Comparison of ENCODE assay signal across 24 mouse cellular contexts in the genomic region with DNA sequence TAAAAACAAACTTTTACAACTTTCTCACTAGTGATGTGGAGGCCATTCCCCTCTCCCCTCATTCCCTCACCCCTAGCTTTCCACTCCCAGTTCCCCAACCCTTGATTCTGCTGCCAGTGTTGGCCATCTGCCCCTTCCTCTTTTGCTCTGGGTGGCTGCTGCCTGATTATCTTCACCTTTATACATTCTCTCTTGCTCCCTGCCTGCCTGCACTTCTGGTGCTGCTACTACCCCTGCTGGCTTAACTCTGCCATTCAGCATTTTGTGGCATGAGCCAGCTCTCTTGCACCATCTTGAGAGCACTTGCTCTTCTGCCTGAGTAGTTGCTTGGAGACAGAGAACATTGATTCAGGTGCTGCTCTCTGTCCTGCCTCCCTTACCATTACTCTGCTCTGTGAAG. TPM values are rescaled to one million over a fixed set of nuclear protein-coding genes. Genes with fewer than 3 reads are reported as not detected.
A peak's percentile ranks its signal among the peaks of the same experiment; 100 is the strongest.
DNase-seq lines count a peak whose midpoint lies in the region; ATAC-seq and TF ChIP-seq lines count a peak whose summit lies in the region.
"Had no signal": no experiment of that assay in that cellular context is flagged by ENCODE, and none has a peak within 500 bp of the region (broad histone marks: within the 10 kb centered on the region; RNA-seq: fewer than 3 reads in every experiment).

No protein-coding gene starts in this region.

- H3K36me3 ChIP-seq in hindbrain, postnatal 0 days (ENCODE audit: insufficient read depth, low read length): no peaks in the 10 kb centered on the region
- H3K36me3 ChIP-seq in hindbrain, embryonic 10.5 days: no peaks in the 10 kb centered on the region
- H3K36me3 ChIP-seq in CH12.LX (replicated peaks in 1 of 2; ENCODE audit: control insufficient read depth in 1 of 2, insufficient read depth in 1 of 2, low read length in 1 of 2): no peaks in the 10 kb centered on the region
- H3K36me3 ChIP-seq: embryonic facial prominence, embryonic 15.5 days; forebrain, embryonic 10.5 days; G1E; limb, embryonic 15.5 days; neural tube, embryonic 12.5 days had no signal

- peak; percentile 49 for TF ChIP-seq CTCF in hindbrain, postnatal 0 days (IDR thresholded peaks at IDR 0.05; ENCODE audit: low read depth)
- TF ChIP-seq CTCF in CH12.LX (conservative IDR thresholded peaks at IDR 0.05 in 1 of 2, IDR thresholded peaks at IDR 0.05 in 1 of 2; ENCODE audit: low read depth in 2 of 2, low read length in 2 of 2): peak in 1 of 2 experiments; percentile 69; a peak in 2 of 4 replicates

- no peak for TF ChIP-seq POLR2A in CH12.LX (IDR thresholded peaks at IDR 0.05; ENCODE audit: low read depth, low read length)

- no peaks in the 10 kb centered on the region for H3K27me3 ChIP-seq in hindbrain, postnatal 0 days (ENCODE audit: insufficient read depth, low read length)
- H3K27me3 ChIP-seq in hindbrain, embryonic 10.5 days (ENCODE audit: insufficient read depth, poor library complexity, severe bottlenecking): no peaks in the 10 kb centered on the region
- no peaks in the 10 kb centered on the region for H3K27me3 ChIP-seq in CH12.LX (replicated peaks)
- H3K27me3 ChIP-seq: embryonic facial prominence, embryonic 15.5 days; limb, embryonic 15.5 days; neural tube, embryonic 12.5 days had no signal

- dilution Hi-C loops in CH12.LX (cut with MboI; ENCODE audit: extremely low pct_ligation_motif_present, extremely low pct_unique_long_range_greater_than_20kb, low sequenced_read_pairs): no loop called here

- no peak overlapping the region for H3K4me3 ChIP-seq in hindbrain, postnatal 0 days (ENCODE audit: low read length)
- no peak overlapping the region for H3K4me3 ChIP-seq in hindbrain, embryonic 10.5 days
- no peak overlapping the region for H3K4me3 ChIP-seq in CH12.LX (replicated peaks in 1 of 3; ENCODE audit: low read depth in 2 of 3, low read length in 2 of 3, poor library complexity in 1 of 3)
- H3K4me3 ChIP-seq: embryonic facial prominence, embryonic 15.5 days; forebrain, embryonic 10.5 days; limb, embryonic 15.5 days; neural tube, embryonic 12.5 days had no signal

- in situ Hi-C loops in CH12.LX (cut with MboI; ENCODE audit: low pct_ligation_motif_present, low pct_unique_long_range_greater_than_20kb, low sequenced_read_pairs): no loop called here

- no peak overlapping the region for H3K27ac ChIP-seq in hindbrain, postnatal 0 days
- H3K27ac ChIP-seq in hindbrain, embryonic 10.5 days: no peak overlapping the region
- no peak overlapping the region for H3K27ac ChIP-seq in CH12.LX (ENCODE audit: insufficient read depth, low read depth)
- H3K27ac ChIP-seq: embryonic facial prominence, embryonic 15.5 days; forebrain, embryonic 10.5 days; limb, embryonic 15.5 days; neural tube, embryonic 12.5 days had no signal

- no peaks in the 10 kb centered on the region for H3K79me2 ChIP-seq in CH12.LX (replicated peaks; ENCODE audit: control insufficient read depth, extremely low read depth, insufficient read depth, poor library complexity, severe bottlenecking)

- H3K9me3 ChIP-seq in hindbrain, postnatal 0 days (ENCODE audit: low read length): no peaks in the 10 kb centered on the region
- H3K9me3 ChIP-seq in hindbrain, embryonic 10.5 days: no peaks in the 10 kb centered on the region
- H3K9me3 ChIP-seq in CH12.LX (replicated peaks; ENCODE audit: low read length): no peaks in the 10 kb centered on the region
- H3K9me3 ChIP-seq: embryonic facial prominence, embryonic 15.5 days; forebrain, embryonic 10.5 days; limb, embryonic 15.5 days; neural tube, embryonic 12.5 days had no signal

- H3K9ac ChIP-seq in hindbrain, postnatal 0 days (replicated peaks; ENCODE audit: low read length): no peak overlapping the region
- H3K9ac ChIP-seq in CH12.LX (ENCODE audit: insufficient read depth, low read depth): no peak overlapping the region
- H3K9ac ChIP-seq: embryonic facial prominence, embryonic 15.5 days; limb, embryonic 15.5 days; neural tube, embryonic 12.5 days had no signal

- no peak overlapping the region for H3K4me2 ChIP-seq in hindbrain, postnatal 0 days (ENCODE audit: low read depth, low read length)
- H3K4me2 ChIP-seq in CH12.LX (ENCODE audit: insufficient read depth, low read depth, poor library complexity, severe bottlenecking): no peak overlapping the region
- H3K4me2 ChIP-seq: embryonic facial prominence, embryonic 15.5 days; heart, embryonic 11.5 days; limb, embryonic 15.5 days; neural tube, embryonic 12.5 days had no signal

- H3K4me1 ChIP-seq in hindbrain, postnatal 0 days (ENCODE audit: insufficient read depth, low read length): no peaks in the 10 kb centered on the region
- no peaks in the 10 kb centered on the region for H3K4me1 ChIP-seq in hindbrain, embryonic 10.5 days (replicated peaks)
- H3K4me1 ChIP-seq in CH12.LX (ENCODE audit: control insufficient read depth in 1 of 2, insufficient read depth in 2 of 2): peaks cover 0 to 5% of the 10 kb centered on the region in 2 experiments; a peak in 2 of 4 replicates
- H3K4me1 ChIP-seq: embryonic facial prominence, embryonic 15.5 days; forebrain, embryonic 10.5 days; limb, embryonic 15.5 days; neural tube, embryonic 12.5 days had no signal

- no peak for ATAC-seq in hindbrain, postnatal 0 days
- 0 out of 2 replicates have a peak, but pooled peaks have one; percentile 55 for ATAC-seq in megakaryocyte-erythroid progenitor cell, adult 5-6 weeks (replicated peaks; ENCODE audit: low FRiP score, low TSS enrichment, poor library complexity, severe bottlenecking)

- peak; percentile 21 for DNase-seq in hindbrain, postnatal 0 days (ENCODE audit: low spot score)
- DNase-seq in hindbrain, embryonic 10.5 days (ENCODE audit: low spot score): no peak
- DNase-seq in CH12.LX (ENCODE audit: extremely low read depth) (no peak), ZHBTc4 (ENCODE audit: low read depth, low spot score) (peak; percentile 5)
- DNase-seq in spleen, adult 12 weeks (ENCODE audit: low spot score): no peak
- no peak for DNase-seq in thymus, postnatal 36 days
- DNase-seq: adrenal gland, postnatal 14 days; cerebellum, adult 9-11 months; embryo, embryonic 11 days; gastrocnemius, postnatal 25 days; heart, postnatal 14 days; kidney, adult 11 months; kidney, postnatal 14 days; lung, adult 2 months; lung, postnatal 4 days; thymus, postnatal 4 days had no signal

- no peak for TF ChIP-seq EP300 in CH12.LX (IDR thresholded peaks at IDR 0.05; ENCODE audit: low read length)

- peak; percentile 53 for TF ChIP-seq RAD21 in CH12.LX (IDR thresholded peaks at IDR 0.05; ENCODE audit: low read depth, low read length)

TF ChIP-seq in CH12.LX, 34 proteins besides CTCF, POLR2A, EP300 and RAD21:
- TF ChIP-seq SMC3 (IDR thresholded peaks at IDR 0.05; ENCODE audit: low read depth, low read length) (peak; percentile 65), JUND (conservative IDR thresholded peaks at IDR 0.05; ENCODE audit: low read depth, low read length) (no peak)

RNA-seq across cellular contexts. Expression of a gene that starts 15.0 kb away (rescaled TPM):
- not detected in 2 replicates for total RNA-seq in hindbrain, postnatal 0 days (2014; rRNA removed)
- polyA plus RNA-seq in hindbrain, postnatal 0 days (2015; fragmentation: Nextera tagmentation; extraction: Ambion mirVana): not detected in 2 replicates
- polyA plus RNA-seq in hindbrain, embryonic 10.5 days (2016; fragmentation: Nextera tagmentation; extraction: Ambion mirVana): not detected in 2 replicates
- total RNA-seq in CH12.LX (2012; rRNA removed) (not detected in 2 replicates), CH12.LX (2014; rRNA removed) (0.12 TPM in 1 of 2 replicates, not detected in the other)
- not detected in 2 replicates for polyA plus RNA-seq in CH12.LX (2012; ENCODE audit: insufficient read length, low read depth)
- not detected in 2 replicates for total RNA-seq in megakaryocyte-erythroid progenitor cell, adult 5-6 weeks (2014; fragmentation: Nextera tagmentation)
- not detected in 2 replicates for total RNA-seq in megakaryocyte-erythroid progenitor cell, adult 5-6 weeks (2017)
- total RNA-seq: adrenal gland, postnatal 14 days; G1E; gastrocnemius, postnatal 25 days; heart, postnatal 14 days had no signal
- polyA plus RNA-seq: forebrain, embryonic 10.5 days; G1E; heart, embryonic 11.5 days; neural tube, embryonic 12.5 days had no signal

RNA-seq across cellular contexts. Expression of a gene that starts 53.5 kb away (rescaled TPM):
- total RNA-seq in hindbrain, postnatal 0 days (2014; rRNA removed): not detected in 2 replicates
- polyA plus RNA-seq in hindbrain, postnatal 0 days (2015; fragmentation: Nextera tagmentation; extraction: Ambion mirVana): 0.15 TPM in 1 of 2 replicates, not detected in the other
- polyA plus RNA-seq in hindbrain, embryonic 10.5 days (2016; fragmentation: Nextera tagmentation; extraction: Ambion mirVana): 0.31 TPM in 1 of 2 replicates, not detected in the other
- total RNA-seq in CH12.LX (2012; rRNA removed) (0.17 and 0.21 TPM in 2 replicates), CH12.LX (2014; rRNA removed) (0.16 TPM in 1 of 2 replicates, not detected in the other)
- 0.20 TPM in 1 of 2 replicates, not detected in the other for polyA plus RNA-seq in CH12.LX (2012; ENCODE audit: insufficient read length, low read depth)
- not detected in 2 replicates for total RNA-seq in megakaryocyte-erythroid progenitor cell, adult 5-6 weeks (2014; fragmentation: Nextera tagmentation)
- not detected in 2 replicates for total RNA-seq in megakaryocyte-erythroid progenitor cell, adult 5-6 weeks (2017)
- total RNA-seq: adrenal gland, postnatal 14 days; G1E; gastrocnemius, postnatal 25 days; heart, postnatal 14 days had no signal
- polyA plus RNA-seq: forebrain, embryonic 10.5 days; G1E; heart, embryonic 11.5 days; hindbrain, embryonic 16.5 days; neural tube, embryonic 12.5 days had no signal

Comparison
In these comparisons a context has a peak if more than half of its experiments do, and no peak if none do; other contexts are left out.
1. DNase-seq: peak in hindbrain, postnatal 0 days (single experiment) and ZHBTc4 (single experiment); none in hindbrain, embryonic 10.5 days (single experiment), CH12.LX (single experiment), spleen, adult 12 weeks (single experiment) and thymus, postnatal 36 days (0 of 2).